Mouse (Mus musculus): ENCODE measurements around the gene Pole. TPM values are rescaled to one million over a fixed set of nuclear protein-coding genes. Genes with fewer than 3 reads are reported as not detected.
A peak's percentile ranks its signal among the peaks of the same experiment; 100 is the strongest.

The Pole gene
- total and polyA plus RNA-seq, 2 experiments from 2014 or later = 4.8 to 15.8 TPM

- H3K4me2 ChIP-seq (ENCODE audit: low read depth, low read length) = no peak overlapping the region
- no peaks in the 10 kb centered on the region for H3K27me3 ChIP-seq (ENCODE audit: insufficient read depth, low read length)
- H3K9me3 ChIP-seq (ENCODE audit: low read length) = no peaks in the 10 kb centered on the region
- peaks cover 33% of the 10 kb centered on the region for H3K36me3 ChIP-seq (ENCODE audit: insufficient read depth, low read length)
- peak; percentile 35 for DNase-seq (ENCODE audit: low spot score)
- 44% methylated on average over 20 of the region's 20 CpGs for WGBS
- peak; percentile 39; the same call in 1 of the 2 replicates for ATAC-seq
- H3K9ac ChIP-seq (replicated peaks; ENCODE audit: low read length) = no peak overlapping the region
- TF ChIP-seq CTCF (IDR thresholded peaks at IDR 0.05; ENCODE audit: low read depth) = no peak
- H3K4me3 ChIP-seq (ENCODE audit: low read length) = no peak overlapping the region
- no peak overlapping the region for H3K27ac ChIP-seq
- H3K4me1 ChIP-seq (ENCODE audit: insufficient read depth, low read length) = no peaks in the 10 kb centered on the region
These were observed 92.1 kb downstream of the Pole start for GRCm38 (mm10) chr5:110378181-110378583.

- Histone ChIP-seq H3K4me1 (ENCODE audit: insufficient read depth, low read length) (no peaks in the 10 kb centered on the region), H3K4me3 (ENCODE audit: low read length) (no peak overlapping the region), H3K9ac (replicated peaks; ENCODE audit: low read length) (no peak overlapping the region), H3K27me3 (ENCODE audit: insufficient read depth, low read length) (no peaks in the 10 kb centered on the region), H3K9me3 (ENCODE audit: low read length) (no peaks in the 10 kb centered on the region), H3K27ac (no peak overlapping the region), H3K4me2 (ENCODE audit: low read depth, low read length) (no peak overlapping the region), H3K36me3 (ENCODE audit: insufficient read depth, low read length) (peaks cover 28% of the 10 kb centered on the region)
- ATAC-seq (no peak), DNase-seq (ENCODE audit: low spot score) (no peak)
- WGBS = 93% methylated on average over 15 of the region's 15 CpGs
- no peak for TF ChIP-seq CTCF (IDR thresholded peaks at IDR 0.05; ENCODE audit: low read depth)
These were observed 93.0 kb downstream of the Pole start for GRCm38 (mm10) chr5:110379086-110379485.

GRCm38 (mm10) chr5:110379823-110380222 lies 93.7 kb downstream of the Pole start:
- Histone ChIP-seq H3K4me3 (ENCODE audit: low read length) (no peak overlapping the region), H3K27ac (no peak overlapping the region), H3K9me3 (ENCODE audit: low read length) (no peaks in the 10 kb centered on the region), H3K36me3 (ENCODE audit: insufficient read depth, low read length) (peaks cover 23% of the 10 kb centered on the region; the same call in 1 of the 2 replicates), H3K4me1 (ENCODE audit: insufficient read depth, low read length) (no peaks in the 10 kb centered on the region), H3K4me2 (ENCODE audit: low read depth, low read length) (no peak overlapping the region), H3K9ac (replicated peaks; ENCODE audit: low read length) (no peak overlapping the region), H3K27me3 (ENCODE audit: insufficient read depth, low read length) (no peaks in the 10 kb centered on the region)
- ATAC-seq (no peak), DNase-seq (ENCODE audit: low spot score) (no peak)
- WGBS = 95% methylated on average over 4 of the region's 4 CpGs
- TF ChIP-seq CTCF (IDR thresholded peaks at IDR 0.05; ENCODE audit: low read depth) = no peak

DNA sequence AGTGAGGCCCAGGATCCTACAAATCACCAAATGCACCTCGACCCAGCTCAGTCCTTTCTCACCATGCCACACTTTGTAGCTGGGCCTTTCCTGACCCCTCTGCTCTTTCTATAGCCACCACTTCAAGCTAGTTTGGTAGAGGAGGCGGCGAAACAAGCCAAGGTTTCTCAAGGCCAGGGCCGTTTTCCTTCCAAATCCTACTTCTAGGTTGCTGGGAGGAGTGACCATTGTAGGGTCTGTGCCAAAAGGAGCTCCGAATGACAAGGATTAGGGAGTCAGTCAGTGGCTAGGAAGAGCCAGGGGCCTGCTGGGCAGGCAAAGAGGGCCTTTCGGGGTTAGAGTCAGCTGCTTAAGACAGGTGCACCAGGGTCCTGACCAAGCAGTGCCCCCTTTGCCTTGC lies 98.4 kb downstream of the Pole start:
- TF ChIP-seq CTCF (IDR thresholded peaks at IDR 0.05; ENCODE audit: low read depth) = no peak
- Histone ChIP-seq H3K27ac (no peak overlapping the region), H3K4me2 (ENCODE audit: low read depth, low read length) (peak overlapping the region; percentile 68), H3K36me3 (ENCODE audit: insufficient read depth, low read length) (no peaks in the 10 kb centered on the region), H3K4me3 (ENCODE audit: low read length) (no peak overlapping the region), H3K4me1 (ENCODE audit: insufficient read depth, low read length) (peaks cover 10% of the 10 kb centered on the region; the same call in 1 of the 2 replicates), H3K9me3 (ENCODE audit: low read length) (no peaks in the 10 kb centered on the region), H3K27me3 (ENCODE audit: insufficient read depth, low read length) (no peaks in the 10 kb centered on the region), H3K9ac (replicated peaks; ENCODE audit: low read length) (no peak overlapping the region)
- 68% methylated on average over 6 of the region's 6 CpGs for WGBS
- DNase-seq (ENCODE audit: low spot score) = no peak
- no peak for ATAC-seq

GRCm38 (mm10) chr5:110385263-110385662 lies 99.2 kb downstream of the Pole start:
- H3K27me3 ChIP-seq (ENCODE audit: insufficient read depth, low read length) = no peaks in the 10 kb centered on the region
- H3K4me3 ChIP-seq (ENCODE audit: low read length) = no peak overlapping the region
- TF ChIP-seq CTCF (IDR thresholded peaks at IDR 0.05; ENCODE audit: low read depth) = no peak
- H3K9ac ChIP-seq (replicated peaks; ENCODE audit: low read length) = no peak overlapping the region
- 61% methylated on average over 4 of the region's 4 CpGs for WGBS
- ATAC-seq (no peak), DNase-seq (ENCODE audit: low spot score) (no peak)
- no peaks in the 10 kb centered on the region for H3K9me3 ChIP-seq (ENCODE audit: low read length)
- H3K4me2 ChIP-seq (ENCODE audit: low read depth, low read length) = peak overlapping the region; percentile 68
- no peaks in the 10 kb centered on the region for H3K36me3 ChIP-seq (ENCODE audit: insufficient read depth, low read length)
- peaks cover 10% of the 10 kb centered on the region; the same call in 1 of the 2 replicates for H3K4me1 ChIP-seq (ENCODE audit: insufficient read depth, low read length)
- no peak overlapping the region for H3K27ac ChIP-seq

DNA sequence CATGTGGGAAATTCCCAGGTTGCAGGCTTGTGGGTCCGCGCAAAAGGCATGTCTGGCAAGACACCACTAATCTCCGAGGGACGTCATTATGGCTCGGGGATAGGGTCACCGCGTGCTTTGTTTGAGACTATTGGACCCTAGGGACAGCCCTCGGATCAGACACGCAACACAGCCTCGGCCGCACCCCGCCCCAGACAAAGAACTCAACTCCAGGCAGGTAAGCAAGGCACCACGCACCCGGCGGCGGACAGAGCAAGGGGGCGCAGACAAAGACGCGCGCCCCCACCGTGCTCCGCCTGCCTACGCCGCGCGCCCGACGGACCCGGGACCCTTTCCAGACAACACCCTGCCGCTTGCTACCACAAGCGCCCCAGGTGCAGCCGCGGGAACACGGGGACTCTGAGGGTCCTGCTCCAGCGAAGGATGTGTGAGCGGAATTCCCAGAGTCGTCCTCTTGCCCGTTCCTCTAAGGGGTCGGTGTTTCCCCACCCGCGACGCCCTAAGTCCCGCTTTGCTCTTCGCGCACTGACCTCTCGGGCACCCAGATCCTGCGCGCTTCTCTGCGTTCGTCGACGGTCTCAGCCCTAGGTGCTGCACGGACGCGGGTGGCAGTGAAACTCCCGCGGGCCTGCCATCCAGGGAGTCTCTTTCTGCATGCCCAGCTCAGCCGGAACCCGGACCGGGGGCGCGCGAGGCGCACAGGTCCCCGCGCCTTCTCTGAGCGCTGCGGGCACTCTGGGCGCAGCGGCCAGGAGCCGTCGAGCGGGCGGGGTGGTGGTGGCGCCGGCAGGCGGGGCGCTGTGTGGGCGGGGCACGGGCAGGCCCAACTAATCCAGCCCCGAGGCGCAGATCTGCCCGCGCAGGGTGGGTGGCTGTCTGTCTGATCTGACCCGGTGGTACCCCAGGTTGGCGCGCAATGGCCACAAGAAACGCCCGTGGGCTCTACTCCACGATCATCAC lies 100.5 kb downstream of the Pole start:
- H3K4me2 ChIP-seq (ENCODE audit: low read depth, low read length) = peak overlapping the region; percentile 68
- no peaks in the 10 kb centered on the region for H3K27me3 ChIP-seq (ENCODE audit: insufficient read depth, low read length)
- H3K36me3 ChIP-seq (ENCODE audit: insufficient read depth, low read length) = no peaks in the 10 kb centered on the region
- peak overlapping the region; percentile 26; the same call in 1 of the 2 replicates for H3K27ac ChIP-seq
- H3K9ac ChIP-seq (replicated peaks; ENCODE audit: low read length) = peak overlapping the region; percentile 59
- 3% methylated on average over 90 of the region's 90 CpGs for WGBS
- ATAC-seq (peak; percentile 80), DNase-seq (ENCODE audit: low spot score) (peak; percentile 74)
- H3K4me3 ChIP-seq (ENCODE audit: low read length) = peak overlapping the region; percentile 56
- TF ChIP-seq CTCF (IDR thresholded peaks at IDR 0.05; ENCODE audit: low read depth) = no peak
- H3K4me1 ChIP-seq (ENCODE audit: insufficient read depth, low read length) = peaks cover 10% of the 10 kb centered on the region; the same call in 1 of the 2 replicates
- no peaks in the 10 kb centered on the region for H3K9me3 ChIP-seq (ENCODE audit: low read length)

Other genes starting within 250 kb of the Pole start
- gene Gm17655, start 213.8 kb upstream of the Pole start, total RNA-seq (2014; rRNA removed) = 1.2 TPM in 1 of 2 replicates, not detected in the other
- gene Gm17655, start 213.8 kb upstream of the Pole start, polyA plus RNA-seq (2015; fragmentation: Nextera tagmentation; extraction: Ambion mirVana) = 1.5 and 2.9 TPM in 2 replicates
- gene Gm35315, start 191.9 kb upstream of the Pole start, total RNA-seq (2014; rRNA removed) = 0.37 TPM in 1 of 2 replicates, not detected in the other
- gene Gm35315, start 191.9 kb upstream of the Pole start, polyA plus RNA-seq (2015; fragmentation: Nextera tagmentation; extraction: Ambion mirVana) = 0.30 and 0.33 TPM in 2 replicates
- gene Plcxd1, start 186.3 kb upstream of the Pole start, total RNA-seq (2014; rRNA removed) = 14.4 and 22.8 TPM in 2 replicates
- gene Plcxd1, start 186.3 kb upstream of the Pole start, polyA plus RNA-seq (2015; fragmentation: Nextera tagmentation; extraction: Ambion mirVana) = 8.6 and 8.7 TPM in 2 replicates
- 77.1 and 90.3 TPM in 2 replicates for gene Gtpbp6, start 178.1 kb upstream of the Pole start, total RNA-seq (2014; rRNA removed)
- 55.9 and 61.6 TPM in 2 replicates for gene Gtpbp6, start 178.1 kb upstream of the Pole start, polyA plus RNA-seq (2015; fragmentation: Nextera tagmentation; extraction: Ambion mirVana)
- gene Zfp605, start 176.2 kb upstream of the Pole start, total RNA-seq (2014; rRNA removed) = 6.1 and 7.2 TPM in 2 replicates
- gene Zfp605, start 176.2 kb upstream of the Pole start, polyA plus RNA-seq (2015; fragmentation: Nextera tagmentation; extraction: Ambion mirVana) = 14.3 and 14.5 TPM in 2 replicates
- 49.5 and 66.3 TPM in 2 replicates for gene Chfr, start 150.5 kb upstream of the Pole start, total RNA-seq (2014; rRNA removed)
- gene Chfr, start 150.5 kb upstream of the Pole start, polyA plus RNA-seq (2015; fragmentation: Nextera tagmentation; extraction: Ambion mirVana) = 52.3 and 55.8 TPM in 2 replicates
- gene Golga3, start 109.6 kb upstream of the Pole start, total RNA-seq (2014; rRNA removed) = 13.9 and 15.9 TPM in 2 replicates
- 17.2 and 18.0 TPM in 2 replicates for gene Golga3, start 109.6 kb upstream of the Pole start, polyA plus RNA-seq (2015; fragmentation: Nextera tagmentation; extraction: Ambion mirVana)
- 21.2 and 25.0 TPM in 2 replicates for gene Ankle2, start 55.3 kb upstream of the Pole start, total RNA-seq (2014; rRNA removed)
- 19.6 and 20.5 TPM in 2 replicates for gene Ankle2, start 55.3 kb upstream of the Pole start, polyA plus RNA-seq (2015; fragmentation: Nextera tagmentation; extraction: Ambion mirVana)
- 117 and 129 TPM in 2 replicates for gene Pgam5, start 16.4 kb upstream of the Pole start, total RNA-seq (2014; rRNA removed)
- gene Pgam5, start 16.4 kb upstream of the Pole start, polyA plus RNA-seq (2015; fragmentation: Nextera tagmentation; extraction: Ambion mirVana) = 95.4 and 106 TPM in 2 replicates
- gene Pxmp2, start 120 bp upstream of the Pole start, total RNA-seq (2014; rRNA removed) = 14.3 and 17.0 TPM in 2 replicates
- gene Pxmp2, start 120 bp upstream of the Pole start, polyA plus RNA-seq (2015; fragmentation: Nextera tagmentation; extraction: Ambion mirVana) = 19.5 and 20.8 TPM in 2 replicates
- gene P2rx2, start 56.9 kb downstream of the Pole start, total RNA-seq (2014; rRNA removed) = 11.9 and 12.8 TPM in 2 replicates
- gene P2rx2, start 56.9 kb downstream of the Pole start, polyA plus RNA-seq (2015; fragmentation: Nextera tagmentation; extraction: Ambion mirVana) = 11.5 and 11.8 TPM in 2 replicates
- gene Lrcol1, start 58.4 kb downstream of the Pole start, total RNA-seq (2014; rRNA removed) = not detected in 2 replicates
- gene Lrcol1, start 58.4 kb downstream of the Pole start, polyA plus RNA-seq (2015; fragmentation: Nextera tagmentation; extraction: Ambion mirVana) = 0.28 TPM in 1 of 2 replicates, not detected in the other
- gene Fbrsl1, start 162.2 kb downstream of the Pole start, total RNA-seq (2014; rRNA removed) = 38.0 and 41.1 TPM in 2 replicates
- 15.4 and 18.8 TPM in 2 replicates for gene Fbrsl1, start 162.2 kb downstream of the Pole start, polyA plus RNA-seq (2015; fragmentation: Nextera tagmentation; extraction: Ambion mirVana)